9 mouse cellular contexts compared by ENCODE assay signal in the genomic region with DNA sequence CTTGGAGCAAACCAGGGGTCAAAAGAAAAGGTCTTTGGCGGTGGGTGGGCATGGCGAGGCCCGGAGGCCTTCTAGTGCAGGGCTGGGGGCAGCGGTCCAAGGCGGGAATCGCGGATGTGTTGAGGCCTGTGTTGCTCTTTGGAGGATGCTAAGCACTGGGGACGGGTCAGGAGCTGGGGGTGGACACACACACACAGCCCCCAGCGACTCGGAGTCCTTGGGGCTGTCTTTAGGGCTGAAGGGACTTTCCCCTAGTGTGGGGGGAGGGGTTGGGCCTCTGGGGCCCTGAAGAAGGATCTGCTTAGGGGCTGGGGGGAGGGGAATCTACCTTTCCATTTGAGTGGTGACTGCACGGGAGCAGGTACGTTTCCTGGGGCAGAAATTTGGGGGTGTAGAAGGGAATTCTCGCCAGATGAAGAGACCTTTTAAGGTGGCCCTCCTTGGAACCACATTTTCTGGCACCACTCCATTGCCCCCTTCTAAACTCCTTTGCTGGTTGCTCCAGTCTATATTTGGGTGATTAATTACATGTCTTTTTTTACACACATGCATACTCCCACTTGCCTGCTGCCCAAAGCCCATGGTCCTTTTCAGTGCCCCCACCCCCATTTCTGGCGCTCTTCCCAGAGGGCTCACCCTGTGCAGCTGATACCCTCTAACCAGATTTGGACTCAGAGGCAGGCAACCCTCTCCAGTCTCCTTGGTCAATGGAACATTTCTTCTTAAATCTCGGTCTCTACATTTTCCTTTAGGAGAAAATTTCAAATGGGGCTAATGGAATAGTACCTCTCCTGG. TPM values are rescaled to one million over a fixed set of nuclear protein-coding genes. Genes with fewer than 3 reads are reported as not detected.
A peak's percentile ranks its signal among the peaks of the same experiment; 100 is the strongest.
DNase-seq lines count a peak whose midpoint lies in the region; ATAC-seq and TF ChIP-seq lines count a peak whose summit lies in the region.
"Had no signal": no experiment of that assay in that cellular context is flagged by ENCODE, and none has a peak within 500 bp of the region (broad histone marks: within the 10 kb centered on the region; RNA-seq: fewer than 3 reads in every experiment).

No protein-coding gene starts in this region.

- no peak for DNase-seq in kidney, adult 9 months
- no peak for DNase-seq in ES-E14 (ENCODE audit: low read depth, low spot score)
- DNase-seq in embryonic facial prominence, embryonic 10.5 days (ENCODE audit: low spot score): no peak
- peak; percentile 18 for DNase-seq in heart, postnatal 4 days
- no peak for DNase-seq in liver, adult 2 months (ENCODE audit: extremely low read depth, low read depth, low spot score)
- peak; percentile 28 to 35 for DNase-seq in natural killer cell, adult 2 months (ENCODE audit: low spot score in 2 of 2)
- DNase-seq in layer of hippocampus, adult 8-10 months (ENCODE audit: low spot score in 2 of 2): no peak

- no peaks in the 10 kb centered on the region for H3K9me3 ChIP-seq in kidney, embryonic 15.5 days (replicated peaks)
- no peaks in the 10 kb centered on the region for H3K9me3 ChIP-seq in ES-E14 (ENCODE audit: control insufficient read depth, insufficient read depth, low read depth, low read length)
- no peaks in the 10 kb centered on the region for H3K9me3 ChIP-seq in embryonic facial prominence, embryonic 10.5 days

- H3K4me1 ChIP-seq in kidney, embryonic 15.5 days: 0 out of 2 replicates have a peak, but pooled peaks cover 5% of the 10 kb centered on the region
- H3K4me1 ChIP-seq in ES-E14 (ENCODE audit: control insufficient read depth in 2 of 2, insufficient read depth in 2 of 2, low read length in 2 of 2, poor library complexity in 1 of 2): no peaks in the 10 kb centered on the region
- H3K4me1 ChIP-seq in embryonic facial prominence, embryonic 10.5 days: peaks cover 5% of the 10 kb centered on the region; the same call in 1 of the 2 replicates
- no peaks in the 10 kb centered on the region; the same call in 1 of the 2 replicates for H3K4me1 ChIP-seq in liver, adult 2 months (ENCODE audit: control insufficient read depth, insufficient read depth, low read length)

- no peak for TF ChIP-seq CTCF in liver, adult 2 months (IDR thresholded peaks at IDR 0.05; ENCODE audit: low read depth, low read length)

- peak; percentile 75 for ATAC-seq in kidney, embryonic 15.5 days (replicated peaks; ENCODE audit: low FRiP score)

- in situ Hi-C loops in ES-E14 (cut with MboI; ENCODE audit: low sequenced_read_pairs in 2 of 2, unreplicated experiment in 2 of 2): no loop called here

- peak overlapping the region; percentile 63 for H3K9ac ChIP-seq in kidney, embryonic 15.5 days
- peak overlapping the region; percentile 77 for H3K9ac ChIP-seq in ES-E14 (ENCODE audit: insufficient read depth, low read depth, low read length, poor library complexity, severe bottlenecking)
- H3K9ac ChIP-seq in liver, adult 2 months (ENCODE audit: low read depth, low read length): peak overlapping the region; percentile 76

- H3K27ac ChIP-seq in kidney, embryonic 15.5 days: peak overlapping the region; percentile 73
- H3K27ac ChIP-seq in ES-E14 (ENCODE audit: insufficient read depth, low read depth, low read length, poor library complexity, severe bottlenecking): no peak overlapping the region
- peak overlapping the region; percentile 90 for H3K27ac ChIP-seq in embryonic facial prominence, embryonic 10.5 days (replicated peaks)
- peak overlapping the region; percentile 30 for H3K27ac ChIP-seq in liver, adult 2 months (replicated peaks; ENCODE audit: insufficient read depth, low read depth, low read length)

- H3K36me3 ChIP-seq in kidney, embryonic 15.5 days: no peaks in the 10 kb centered on the region
- H3K36me3 ChIP-seq in ES-E14 (ENCODE audit: control insufficient read depth, insufficient read depth, low read length, poor library complexity, severe bottlenecking): no peaks in the 10 kb centered on the region; the same call in 1 of the 2 replicates
- peaks cover 6% of the 10 kb centered on the region for H3K36me3 ChIP-seq in embryonic facial prominence, embryonic 10.5 days (replicated peaks)
- H3K36me3 ChIP-seq in liver, adult 2 months (ENCODE audit: control insufficient read depth, insufficient read depth, low read length): no peaks in the 10 kb centered on the region; the same call in 1 of the 2 replicates

- no peak for TF ChIP-seq POLR2A in liver, adult 2 months (IDR thresholded peaks at IDR 0.05; ENCODE audit: extremely low read depth, insufficient read depth, low read length)

- H3K79me2 ChIP-seq in liver, adult 2 months (ENCODE audit: control insufficient read depth, insufficient read depth, low read length): peaks cover 6% of the 10 kb centered on the region; the same call in 1 of the 2 replicates

- H3K27me3 ChIP-seq in kidney, embryonic 15.5 days: peaks cover 16% of the 10 kb centered on the region; the same call in 1 of the 2 replicates
- H3K27me3 ChIP-seq in embryonic facial prominence, embryonic 10.5 days (replicated peaks; ENCODE audit: low read depth, poor library complexity, severe bottlenecking): peaks cover 38% of the 10 kb centered on the region
- H3K27me3 ChIP-seq in liver, adult 2 months (ENCODE audit: control insufficient read depth, insufficient read depth, low read length): no peaks in the 10 kb centered on the region

- 27% methylated on average over 15 of the region's 15 CpGs for WGBS in kidney, embryonic 15.5 days
- 23% methylated on average over 15 of the region's 15 CpGs for WGBS in embryonic facial prominence, embryonic 10.5 days
- WGBS in liver, adult 2 months: 6% methylated on average over 15 of the region's 15 CpGs

- peak overlapping the region; percentile 58 for H3K4me2 ChIP-seq in kidney, embryonic 15.5 days

- H3K4me3 ChIP-seq in kidney, embryonic 15.5 days (replicated peaks): peak overlapping the region; percentile 66
- peak overlapping the region; percentile 80 to 83 for H3K4me3 ChIP-seq in ES-E14 (ENCODE audit: insufficient read depth in 1 of 2, low read depth in 1 of 2, low read length in 2 of 2, poor library complexity in 1 of 2, severe bottlenecking in 1 of 2)
- peak overlapping the region; percentile 71 for H3K4me3 ChIP-seq in embryonic facial prominence, embryonic 10.5 days
- H3K4me3 ChIP-seq in liver, adult 2 months (ENCODE audit: insufficient read depth, low read depth, low read length): peak overlapping the region; percentile 94

TF ChIP-seq in ES-E14, 5 proteins besides CTCF, POLR2A, EP300 and RAD21:
- no peak for TF ChIP-seq ZC3H11A (IDR thresholded peaks at IDR 0.05; ENCODE audit: borderline replicate concordance, low read depth, low read length)
- no peak for TF ChIP-seq CHD2 (IDR thresholded peaks at IDR 0.05; ENCODE audit: low read depth, low read length)
- no peak for TF ChIP-seq ZNF384 (IDR thresholded peaks at IDR 0.05; ENCODE audit: low read depth, low read length)
- no peak for TF ChIP-seq HCFC1 (IDR thresholded peaks at IDR 0.05; ENCODE audit: borderline replicate concordance, insufficient read depth, low read length)
- no peak for TF ChIP-seq MAFK (IDR thresholded peaks at IDR 0.05; ENCODE audit: insufficient read depth, low read depth, low read length)
TF ChIP-seq in ES-E14: peak in this region for 0.

RNA-seq across cellular contexts. Expression of a gene that starts 0.7 kb away (rescaled TPM):
- 13.3 and 14.3 TPM in 2 replicates for polyA plus RNA-seq in kidney, embryonic 15.5 days (2015; fragmentation: Nextera tagmentation; extraction: Ambion mirVana)
- 12.4 and 12.6 TPM in 2 replicates for total RNA-seq in ES-E14 (2012; rRNA removed)
- polyA plus RNA-seq in embryonic facial prominence, embryonic 10.5 days (2016; fragmentation: Nextera tagmentation; extraction: Ambion mirVana): 19.1 and 20.8 TPM in 2 replicates
- total RNA-seq in heart, postnatal 4 days (2021): 10 to 100 TPM; 12.2 to 12.3 TPM
- total RNA-seq in liver, adult 2 months (2014; rRNA removed): 7.3 and 12.6 TPM in 2 replicates
- polyA plus RNA-seq in liver, adult 2 months (2012; rRNA removed): 3.7 and 5.7 TPM in 2 replicates
- total RNA-seq in layer of hippocampus, adult 8-10 months (2022): 10 to 100 TPM; 11.6 to 13.9 (median 12.9) TPM

RNA-seq across cellular contexts. Expression of a gene that starts 6.5 kb away (rescaled TPM):
- polyA plus RNA-seq in kidney, embryonic 15.5 days (2015; fragmentation: Nextera tagmentation; extraction: Ambion mirVana): not detected in 2 replicates
- not detected in 2 replicates for total RNA-seq in ES-E14 (2012; rRNA removed)
- polyA plus RNA-seq in embryonic facial prominence, embryonic 10.5 days (2016; fragmentation: Nextera tagmentation; extraction: Ambion mirVana): not detected in 2 replicates
- not detected for total RNA-seq in heart, postnatal 4 days (2021)
- not detected in 2 replicates for total RNA-seq in liver, adult 2 months (2014; rRNA removed)
- not detected in 2 replicates for polyA plus RNA-seq in liver, adult 2 months (2012; rRNA removed)
- total RNA-seq in layer of hippocampus, adult 8-10 months (2022): not detected
- total RNA-seq: adrenal gland, postnatal 36 days had no signal

RNA-seq across cellular contexts. Expression of a gene that starts 50.4 kb away (rescaled TPM):
- polyA plus RNA-seq in kidney, embryonic 15.5 days (2015; fragmentation: Nextera tagmentation; extraction: Ambion mirVana): not detected in 2 replicates
- 0.42 and 7.0 TPM in 2 replicates for total RNA-seq in ES-E14 (2012; rRNA removed)
- polyA plus RNA-seq in embryonic facial prominence, embryonic 10.5 days (2016; fragmentation: Nextera tagmentation; extraction: Ambion mirVana): not detected in 2 replicates
- not detected for total RNA-seq in heart, postnatal 4 days (2021)
- not detected in 2 replicates for total RNA-seq in liver, adult 2 months (2014; rRNA removed)
- not detected in 2 replicates for polyA plus RNA-seq in liver, adult 2 months (2012; rRNA removed)
- total RNA-seq in layer of hippocampus, adult 8-10 months (2022): not detected
- total RNA-seq: adrenal gland, postnatal 36 days had no signal

RNA-seq across cellular contexts. Expression of a gene that starts 50.4 kb away (rescaled TPM):
- polyA plus RNA-seq in kidney, embryonic 15.5 days (2015; fragmentation: Nextera tagmentation; extraction: Ambion mirVana): not detected in 2 replicates
- 0.42 and 7.1 TPM in 2 replicates for total RNA-seq in ES-E14 (2012; rRNA removed)
- not detected in 2 replicates for polyA plus RNA-seq in embryonic facial prominence, embryonic 10.5 days (2016; fragmentation: Nextera tagmentation; extraction: Ambion mirVana)
- total RNA-seq in heart, postnatal 4 days (2021): not detected
- total RNA-seq in liver, adult 2 months (2014; rRNA removed): not detected in 2 replicates
- polyA plus RNA-seq in liver, adult 2 months (2012; rRNA removed): not detected in 2 replicates
- total RNA-seq in layer of hippocampus, adult 8-10 months (2022): not detected
- total RNA-seq: adrenal gland, postnatal 36 days had no signal

RNA-seq across cellular contexts. Expression of a gene that starts 55.4 kb away (rescaled TPM):
- not detected in 2 replicates for polyA plus RNA-seq in kidney, embryonic 15.5 days (2015; fragmentation: Nextera tagmentation; extraction: Ambion mirVana)
- total RNA-seq in ES-E14 (2012; rRNA removed): 6.2 and 15.6 TPM in 2 replicates
- polyA plus RNA-seq in embryonic facial prominence, embryonic 10.5 days (2016; fragmentation: Nextera tagmentation; extraction: Ambion mirVana): not detected in 2 replicates
- total RNA-seq in heart, postnatal 4 days (2021): not detected
- not detected in 2 replicates for total RNA-seq in liver, adult 2 months (2014; rRNA removed)
- not detected in 2 replicates for polyA plus RNA-seq in liver, adult 2 months (2012; rRNA removed)
- not detected for total RNA-seq in layer of hippocampus, adult 8-10 months (2022)
- total RNA-seq: adrenal gland, postnatal 36 days had no signal

Comparison
In these comparisons a context has a peak if more than half of its experiments do, and no peak if none do; other contexts are left out.
1. DNase-seq: peak in heart, postnatal 4 days (single experiment) and natural killer cell, adult 2 months (2 of 2); none in kidney, adult 9 months (single experiment), ES-E14 (single experiment), embryonic facial prominence, embryonic 10.5 days (single experiment), liver, adult 2 months (single experiment) and layer of hippocampus, adult 8-10 months (0 of 2).
2. Peak in every context shown above with its lines, with median percentiles within 50 percentile points of each other: H3K4me3 ChIP-seq and H3K9ac ChIP-seq.